Mouse (Mus musculus) hindbrain, embryonic 11.5 days (tissue): ENCODE results near the gene Cxcl12. TPM values are rescaled to one million over a fixed set of nuclear protein-coding genes. Genes with fewer than 3 reads are reported as not detected.

Experiments used
- ATAC-seq: fragments of 200-750 bp; cut with Nextera tagmentation; 2 replicates; pipeline ENCODE4 v1.8.0; 2017; ENCODE audit warnings: mild to moderate bottlenecking, moderate TSS enrichment, moderate library complexity; ENCODE audit not compliant: low FRiP score
- DNase-seq: peaks from one replicate; pipeline ENCODE4 v3.0.0-alpha.2; 2015; ENCODE audit warnings: low spot score
- H3K27ac ChIP-seq: fragments of 300-500 bp; sonication (generic); 2 replicates; pipeline ENCODE4 v1.5.1; 2014; ENCODE audit warnings: mild to moderate bottlenecking, low read depth, low read length
- H3K27me3 ChIP-seq: fragments of 300-500 bp; sonication (generic); 2 replicates; pipeline ENCODE4 v1.6.1; 2014; ENCODE audit warnings: mild to moderate bottlenecking, low read length, moderate library complexity, mixed read lengths; ENCODE audit not compliant: control insufficient read depth, insufficient read depth
- H3K36me3 ChIP-seq: fragments of 300-500 bp; sonication (generic); 2 replicates; pipeline ENCODE4 v1.6.1; 2014; ENCODE audit warnings: mild to moderate bottlenecking, low read length, moderate library complexity, mixed read lengths; ENCODE audit not compliant: control insufficient read depth, insufficient read depth
- H3K4me1 ChIP-seq: fragments of 300-500 bp; sonication (generic); replicated peaks from 2 replicates; pipeline ENCODE4 v1.6.1; 2014; ENCODE audit warnings: low read length, mixed read lengths; ENCODE audit not compliant: control insufficient read depth, insufficient read depth
- H3K4me2 ChIP-seq: fragments of 300-500 bp; sonication (generic); replicated peaks from 2 replicates; pipeline ENCODE4 v1.6.1; 2014; ENCODE audit warnings: mild to moderate bottlenecking, low read depth, low read length
- H3K4me3 ChIP-seq: fragments of 300-500 bp; sonication (generic); 2 replicates; pipeline ENCODE4 v1.5.1; 2014; ENCODE audit warnings: low read depth, low read length
- H3K9ac ChIP-seq: fragments of 300-500 bp; sonication (generic); 2 replicates; pipeline ENCODE4 v1.6.1; 2014; ENCODE audit warnings: low read depth, low read length
- H3K9me3 ChIP-seq: fragments of 300-500 bp; sonication (generic); 2 replicates; pipeline ENCODE4 v1.6.1; 2016; ENCODE audit warnings: low read length; ENCODE audit not compliant: control insufficient read depth
- WGBS: fragments of 180-500 bp; shearing (Covaris S2); extraction: QIAGEN DNeasy Blood & Tissue Kit; methylation state at CpG from one replicate; pipeline ENCODE4 v1.1.7; 2014; 5-methylcytosine and 5-hydroxymethylcytosine counted together
- polyA plus RNA-seq: library from polyadenylated mRNA; unstranded; fragments of >200 nt; fragmentation: Nextera tagmentation; extraction: Ambion mirVana; gene quantifications from 2 replicates; pipeline ENCODE4 v1.2.1, GENCODE M21; 2014

Gene Cxcl12
- polyA plus RNA-seq, 1 experiment from 2014 or later = 65.1 TPM

DNA sequence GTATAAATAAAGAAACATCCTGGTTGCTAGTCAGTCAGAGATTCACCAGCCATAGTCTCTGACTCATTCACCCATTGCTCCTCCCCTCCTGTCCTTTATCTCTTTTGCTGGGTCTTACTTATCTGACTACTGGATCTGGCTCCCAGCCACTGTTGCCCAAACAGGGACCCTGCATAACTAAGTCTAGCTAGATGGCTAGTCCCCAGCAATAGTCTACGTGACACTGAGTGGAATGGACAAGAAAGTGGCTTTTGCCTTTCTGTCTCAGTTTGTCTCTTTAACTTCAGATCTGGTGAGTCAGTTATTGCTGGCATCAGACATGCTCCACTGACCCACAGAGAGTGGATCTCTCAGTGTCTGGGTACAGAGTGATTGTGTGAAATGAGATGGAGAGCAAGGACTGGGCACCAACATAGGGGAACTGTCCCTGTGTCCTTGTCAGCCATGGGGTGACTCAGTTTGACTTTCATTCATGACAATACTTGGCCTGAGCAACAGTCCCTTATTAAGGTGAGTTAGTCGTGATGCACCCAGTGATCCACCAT, 34.6 kb downstream of the Cxcl12 start:
- Histone ChIP-seq H3K27ac (no peak overlapping the region), H3K27me3 (no peaks in the 10 kb centered on the region), H3K4me2 (no peak overlapping the region), H3K36me3 (no peaks in the 10 kb centered on the region), H3K9me3 (no peaks in the 10 kb centered on the region), H3K9ac (no peak overlapping the region), H3K4me1 (no peaks in the 10 kb centered on the region), H3K4me3 (no peak overlapping the region)
- ATAC-seq (no peak), DNase-seq (no peak)
- 87% methylated on average over 2 of the region's 2 CpGs for WGBS

DNA sequence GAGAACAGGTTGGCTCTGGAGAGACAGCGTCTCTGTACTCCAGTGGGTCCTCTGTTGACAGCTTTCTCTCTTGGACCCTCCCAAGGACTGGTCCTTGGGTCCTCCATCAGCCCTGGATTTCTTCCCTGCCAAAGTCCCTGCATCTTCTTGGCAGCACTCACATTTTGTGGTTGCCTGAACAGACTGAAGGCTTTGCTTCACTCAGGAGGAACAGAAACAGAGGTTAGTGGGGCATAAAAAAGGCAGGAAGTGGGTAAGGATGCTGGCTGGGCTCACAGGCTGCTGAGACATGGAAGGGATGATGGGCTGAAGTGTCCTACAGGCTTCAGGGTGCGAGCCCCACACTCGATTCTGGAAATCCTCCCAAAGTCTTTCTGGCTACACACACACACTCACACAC, 35.8 kb downstream of the Cxcl12 start:
- Histone ChIP-seq H3K4me1 (no peaks in the 10 kb centered on the region), H3K9me3 (no peaks in the 10 kb centered on the region), H3K4me3 (no peak overlapping the region), H3K27ac (no peak overlapping the region), H3K9ac (no peak overlapping the region), H3K4me2 (no peak overlapping the region), H3K27me3 (no peaks in the 10 kb centered on the region), H3K36me3 (no peaks in the 10 kb centered on the region)
- no peak for DNase-seq
- 90% methylated on average over 3 of the region's 3 CpGs for WGBS
- ATAC-seq = no peak

DNA sequence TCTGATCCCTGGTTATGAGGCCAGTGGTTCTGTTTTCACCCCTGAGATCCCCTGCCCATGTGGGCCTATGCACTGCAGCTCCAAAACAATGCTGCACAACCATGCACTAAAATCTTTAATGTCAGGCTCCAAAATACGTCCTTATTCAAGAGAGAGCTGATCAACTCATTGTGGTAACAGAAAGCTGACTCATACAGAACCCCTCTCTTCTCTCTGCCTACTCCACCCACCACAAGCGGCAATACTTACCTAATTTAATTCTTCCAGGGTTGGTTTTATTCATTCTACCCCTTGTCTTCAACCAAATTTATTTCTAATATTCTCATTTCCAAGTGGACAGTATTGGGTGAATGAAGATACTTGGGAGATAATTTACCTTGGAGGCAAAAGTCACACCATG, 38.5 kb downstream of the Cxcl12 start:
- no peak for DNase-seq
- no peaks in the 10 kb centered on the region for H3K4me1 ChIP-seq
- WGBS = 90% methylated on average over 2 of the region's 2 CpGs
- no peak overlapping the region for H3K4me2 ChIP-seq
- no peaks in the 10 kb centered on the region for H3K27me3 ChIP-seq
- H3K27ac ChIP-seq = no peak overlapping the region
- H3K9me3 ChIP-seq = no peaks in the 10 kb centered on the region
- H3K9ac ChIP-seq = no peak overlapping the region
- ATAC-seq = no peak
- H3K36me3 ChIP-seq = no peaks in the 10 kb centered on the region
- no peak overlapping the region for H3K4me3 ChIP-seq

DNA sequence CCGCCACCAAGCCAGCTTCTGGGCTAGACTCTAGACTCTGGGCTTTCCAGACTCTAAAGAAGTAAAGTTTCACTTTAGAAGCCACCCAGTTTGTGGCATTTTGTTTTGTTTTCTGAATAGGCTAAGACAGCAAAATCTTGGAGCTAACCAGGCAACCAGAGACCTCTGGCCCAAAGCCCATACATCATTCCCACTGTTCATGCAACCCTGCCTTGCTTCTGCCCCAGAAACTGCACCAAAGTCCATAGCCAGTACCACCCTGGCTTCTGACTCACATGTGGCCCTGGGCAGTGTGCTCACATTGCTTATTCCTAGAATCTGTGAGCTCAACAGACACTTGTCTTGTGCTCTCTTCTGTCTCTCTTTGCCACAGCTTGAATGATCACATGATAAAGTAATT, 39.0 kb downstream of the Cxcl12 start:
- ATAC-seq (no peak), DNase-seq (no peak)
- no peak overlapping the region for H3K4me3 ChIP-seq
- no peaks in the 10 kb centered on the region for H3K4me1 ChIP-seq
- no peaks in the 10 kb centered on the region for H3K36me3 ChIP-seq
- 81% methylated on average over 1 of the region's 1 CpGs for WGBS
- H3K27me3 ChIP-seq = no peaks in the 10 kb centered on the region
- H3K9ac ChIP-seq = no peak overlapping the region
- no peaks in the 10 kb centered on the region for H3K9me3 ChIP-seq
- no peak overlapping the region for H3K27ac ChIP-seq
- H3K4me2 ChIP-seq = no peak overlapping the region

DNA sequence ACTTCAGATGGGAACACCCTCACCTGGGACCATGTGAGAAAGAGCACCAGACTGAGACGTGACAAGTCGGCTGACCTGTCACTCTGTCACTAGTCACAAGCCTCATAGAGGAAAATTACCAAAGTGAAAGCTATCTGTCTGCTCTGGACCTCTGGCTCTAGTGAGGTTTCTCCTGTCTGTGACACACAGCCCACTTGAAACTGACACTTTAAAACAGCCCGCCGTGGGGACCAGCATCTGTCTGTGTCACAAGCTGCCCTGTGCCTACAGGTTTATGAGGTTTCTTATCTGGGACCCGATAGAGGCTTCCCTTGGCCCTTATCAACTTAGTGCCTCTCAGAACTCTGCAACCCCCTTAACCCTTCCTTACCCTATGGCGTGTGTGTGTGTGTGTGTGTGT, 41.8 kb downstream of the Cxcl12 start:
- Histone ChIP-seq H3K4me1 (no peaks in the 10 kb centered on the region), H3K27me3 (no peaks in the 10 kb centered on the region), H3K36me3 (no peaks in the 10 kb centered on the region), H3K9me3 (no peaks in the 10 kb centered on the region), H3K4me2 (no peak overlapping the region), H3K9ac (no peak overlapping the region), H3K4me3 (no peak overlapping the region), H3K27ac (no peak overlapping the region)
- DNase-seq = no peak
- WGBS = 81% methylated on average over 6 of the region's 6 CpGs
- no peak for ATAC-seq

DNA sequence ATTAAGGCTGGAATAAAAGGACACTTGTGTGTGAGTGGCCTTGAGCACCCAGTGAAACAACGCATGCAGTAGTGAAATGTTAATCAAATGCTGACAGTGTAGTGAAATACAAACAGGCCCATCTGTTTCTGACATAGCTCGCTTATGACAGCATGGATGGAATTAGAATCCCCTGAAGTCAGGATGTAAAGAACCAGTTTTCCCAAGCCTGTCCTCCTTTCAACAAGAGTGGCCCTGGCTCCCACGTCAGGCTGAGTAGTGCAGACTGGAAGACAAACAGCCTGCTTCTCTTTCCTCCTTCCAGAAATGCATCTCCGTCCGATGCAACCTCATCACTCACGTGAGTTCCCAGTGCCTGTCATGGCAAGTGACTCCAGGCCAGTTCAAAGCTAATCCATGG, 42.2 kb downstream of the Cxcl12 start:
- Histone ChIP-seq H3K4me1 (no peaks in the 10 kb centered on the region), H3K27me3 (no peaks in the 10 kb centered on the region), H3K4me2 (no peak overlapping the region), H3K36me3 (no peaks in the 10 kb centered on the region), H3K9ac (no peak overlapping the region), H3K9me3 (no peaks in the 10 kb centered on the region), H3K27ac (no peak overlapping the region), H3K4me3 (no peak overlapping the region)
- DNase-seq (no peak), ATAC-seq (no peak)
- 63% methylated on average over 6 of the region's 6 CpGs for whole genome bisulfite sequencing

DNA sequence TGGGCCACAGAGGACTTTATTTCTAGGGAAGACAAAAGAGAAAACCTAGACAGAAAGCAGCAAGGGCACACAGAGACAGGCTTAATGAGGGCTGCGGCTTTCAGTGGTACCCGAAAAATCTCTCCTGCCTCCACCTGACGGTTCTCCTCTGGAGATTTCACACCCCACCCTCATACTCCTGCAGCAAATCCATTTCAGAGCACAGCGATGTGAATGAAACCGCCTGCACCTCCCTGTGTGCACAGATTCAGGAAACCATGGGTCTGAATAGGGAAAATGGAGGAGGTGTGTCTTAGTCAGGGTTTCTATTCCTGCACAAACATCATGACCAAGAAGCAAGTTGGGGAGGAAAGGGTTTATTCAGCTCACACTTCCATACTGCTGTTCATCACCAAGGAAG, 46.2 kb downstream of the Cxcl12 start:
- 82% methylated on average over 5 of the region's 5 CpGs for WGBS
- Histone ChIP-seq H3K4me1 (no peaks in the 10 kb centered on the region), H3K27ac (no peak overlapping the region), H3K4me2 (no peak overlapping the region), H3K4me3 (no peak overlapping the region), H3K27me3 (no peaks in the 10 kb centered on the region), H3K9ac (no peak overlapping the region), H3K9me3 (no peaks in the 10 kb centered on the region), H3K36me3 (no peaks in the 10 kb centered on the region)
- DNase-seq = no peak
- no peak for ATAC-seq

DNA sequence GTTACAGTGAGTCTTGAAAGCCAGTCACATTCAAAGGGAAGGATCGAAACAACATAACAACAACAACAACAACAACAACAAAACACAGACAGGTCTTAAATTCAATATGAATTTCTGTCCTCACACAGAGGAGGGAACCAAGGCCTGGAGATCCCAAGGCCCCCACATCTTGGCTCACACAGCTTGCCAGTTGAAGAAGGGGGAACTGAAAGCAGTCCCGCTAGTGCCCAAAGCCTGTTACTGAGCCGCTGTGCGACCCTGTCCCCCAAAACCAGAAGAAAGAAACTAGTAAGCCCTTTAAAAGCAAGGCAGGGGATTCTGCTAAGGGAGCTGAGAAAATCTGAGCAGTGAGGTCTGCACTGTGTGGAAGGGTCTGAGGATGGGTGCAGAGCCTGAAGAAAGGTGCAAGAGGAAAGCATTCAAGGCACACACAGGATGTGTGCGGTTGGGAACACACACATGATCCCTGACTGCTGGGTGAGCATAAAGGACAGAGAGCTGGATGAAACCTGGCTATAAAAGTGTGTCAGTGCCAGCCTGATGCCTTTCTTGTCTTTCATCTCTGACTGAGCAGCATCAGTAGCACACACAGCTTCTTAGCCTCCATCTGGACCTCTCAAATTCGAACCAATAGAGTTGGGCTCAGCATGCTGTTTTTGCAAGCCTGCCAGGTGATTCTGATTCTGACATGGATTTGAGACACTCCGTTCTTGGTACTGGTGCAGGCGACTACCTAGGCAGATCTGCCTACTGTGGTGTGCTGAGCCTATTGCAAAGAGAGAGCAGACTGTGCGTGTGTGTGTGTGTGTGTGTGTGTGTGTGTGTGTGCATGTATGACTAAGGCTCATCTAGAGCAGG, 50.3 kb downstream of the Cxcl12 start:
- Histone ChIP-seq H3K9ac (no peak overlapping the region), H3K27ac (no peak overlapping the region), H3K4me1 (no peaks in the 10 kb centered on the region), H3K36me3 (no peaks in the 10 kb centered on the region), H3K9me3 (no peaks in the 10 kb centered on the region), H3K27me3 (no peaks in the 10 kb centered on the region), H3K4me3 (no peak overlapping the region), H3K4me2 (no peak overlapping the region)
- 87% methylated on average over 9 of the region's 9 CpGs for WGBS
- DNase-seq (no peak), ATAC-seq (no peak)

DNA sequence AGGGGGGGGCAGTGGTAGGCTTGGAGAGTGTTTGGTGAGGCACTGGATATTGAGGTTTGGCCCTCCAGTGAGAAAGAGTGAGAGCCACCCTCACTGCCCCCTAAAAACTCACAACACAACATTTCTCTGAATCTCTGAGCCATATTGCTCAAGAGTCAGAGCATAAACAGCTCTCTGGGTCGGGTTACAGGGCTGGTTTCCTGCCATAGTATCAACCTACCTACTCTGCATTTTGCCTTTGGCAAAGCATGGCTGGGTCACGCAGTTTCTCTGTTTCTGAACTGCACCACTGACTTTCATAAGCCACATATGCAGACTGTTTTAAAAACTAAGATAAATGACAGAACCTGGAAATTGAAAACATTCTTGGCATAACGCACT, 51.0 kb downstream of the Cxcl12 start:
- H3K9ac ChIP-seq = no peak overlapping the region
- no peak for DNase-seq
- no peak overlapping the region for H3K4me2 ChIP-seq
- H3K27me3 ChIP-seq = no peaks in the 10 kb centered on the region
- WGBS = 66% methylated on average over 3 of the region's 3 CpGs
- no peak overlapping the region for H3K27ac ChIP-seq
- no peak overlapping the region for H3K4me3 ChIP-seq
- H3K4me1 ChIP-seq = no peaks in the 10 kb centered on the region
- no peak for ATAC-seq
- no peaks in the 10 kb centered on the region for H3K9me3 ChIP-seq
- no peaks in the 10 kb centered on the region for H3K36me3 ChIP-seq
